Mouse (Mus musculus): ENCODE measurements around the gene Gm5862. TPM values are rescaled to one million over a fixed set of nuclear protein-coding genes. Genes with fewer than 3 reads are reported as not detected.

Gm5862 gene
- not detected for total RNA-seq (2023)

GRCm38 (mm10) chr5:26022816-26023215 lies at the start of gene Gm5862:
Gene Gm5862, minus strand, starts transcription at chr5:26022916.

GRCm38 (mm10) chr5:26058481-26058880 lies 35.8 kb upstream of the Gm5862 start, which contains the start of gene Gm7347:
Gene Gm7347, minus strand, starts transcription at chr5:26058581.

GRCm38 (mm10) chr5:26039458-26039857 lies 16.7 kb upstream of the Gm5862 start, which contains the start of gene Speer4a:
Gene Speer4a, minus strand, starts transcription at chr5:26039558.

GRCm38 (mm10) chr5:26004698-26005097 lies 18.0 kb downstream of the Gm5862 start, which contains the start of gene Gm1979:
Gene Gm1979, minus strand, starts transcription at chr5:26004798.

GRCm38 (mm10) chr5:25988550-25988949 lies 34.2 kb downstream of the Gm5862 start, which contains the start of gene Gm21698:
Gene Gm21698, minus strand, starts transcription at chr5:25988650.

GRCm38 (mm10) chr5:25972563-25972962 lies 50.2 kb downstream of the Gm5862 start, which contains the start of gene Gm21680:
Gene Gm21680, minus strand, starts transcription at chr5:25972663.

Other genes with a start within 250 kb of the Gm5862 start
- gene Gm21663, start 80.5 kb downstream of the Gm5862 start, total RNA-seq (2023) = not detected
- not detected for gene Gm21671, start 68.5 kb downstream of the Gm5862 start, total RNA-seq (2023)
- not detected for gene Gm21680, start 50.3 kb downstream of the Gm5862 start, total RNA-seq (2023)
- not detected for gene Gm21698, start 34.3 kb downstream of the Gm5862 start, total RNA-seq (2023)
- not detected for gene Gm1979, start 18.1 kb downstream of the Gm5862 start, total RNA-seq (2023)
- not detected for gene Speer4a, start 16.6 kb upstream of the Gm5862 start, total RNA-seq (2023)
- not detected for gene Gm7347, start 35.7 kb upstream of the Gm5862 start, total RNA-seq (2023)
- gene Gm10471, start 66.4 kb upstream of the Gm5862 start, total RNA-seq (2023) = not detected
- gene 5031410I06Rik, start 82.4 kb upstream of the Gm5862 start, total RNA-seq (2023) = not detected
- gene Gm10220, start 98.5 kb upstream of the Gm5862 start, total RNA-seq (2023) = not detected
- gene Gm7361, start 234.8 kb upstream of the Gm5862 start, total RNA-seq (2023) = not detected